Mouse (Mus musculus) intestine, embryonic 15.5 days (tissue): ENCODE results near the gene Eed. TPM values are rescaled to one million over a fixed set of nuclear protein-coding genes. Genes with fewer than 3 reads are reported as not detected.

ENCODE experiments used
- ATAC-seq: fragments of 200-750 bp; cut with Nextera tagmentation; 2 replicates; pipeline ENCODE4 v1.8.0; 2017; ENCODE audit warnings: moderate TSS enrichment, moderate library complexity
- H3K27ac ChIP-seq: fragments of 300-500 bp; sonication (generic); 2 replicates; pipeline ENCODE4 v1.5.1; 2015; ENCODE audit warnings: mild to moderate bottlenecking, inconsistent platforms
- H3K27me3 ChIP-seq: fragments of 300-500 bp; sonication (generic); replicated peaks from 2 replicates; pipeline ENCODE4 v1.6.1; 2015; ENCODE audit warnings: inconsistent platforms
- H3K36me3 ChIP-seq: fragments of 300-500 bp; sonication (generic); 2 replicates; pipeline ENCODE4 v1.6.1; 2015; ENCODE audit warnings: inconsistent platforms
- H3K4me1 ChIP-seq: fragments of 300-500 bp; sonication (generic); replicated peaks from 2 replicates; pipeline ENCODE4 v1.6.1; 2015; ENCODE audit warnings: inconsistent platforms
- H3K4me2 ChIP-seq: fragments of 300-500 bp; sonication (generic); replicated peaks from 2 replicates; pipeline ENCODE4 v1.6.1; 2015; ENCODE audit warnings: mild to moderate bottlenecking, inconsistent platforms
- H3K4me3 ChIP-seq: fragments of 300-500 bp; sonication (generic); replicated peaks from 2 replicates; pipeline ENCODE4 v1.5.1; 2015; ENCODE audit warnings: inconsistent platforms
- H3K9ac ChIP-seq: fragments of 300-500 bp; sonication (generic); 2 replicates; pipeline ENCODE4 v1.6.1; 2015; ENCODE audit warnings: inconsistent platforms
- H3K9me3 ChIP-seq: fragments of 300-500 bp; sonication (generic); 2 replicates; pipeline ENCODE4 v1.6.1; 2016; ENCODE audit warnings: inconsistent platforms
- WGBS: fragments of 180-500 bp; shearing (Covaris S2); methylation state at CpG from one replicate; pipeline ENCODE4 v1.1.7; 2015; 5-methylcytosine and 5-hydroxymethylcytosine counted together
- polyA plus RNA-seq: library from polyadenylated mRNA; unstranded; fragments of >200 nt; fragmentation: Nextera tagmentation; extraction: Ambion mirVana; gene quantifications from 2 replicates; pipeline ENCODE4 v1.2.1, GENCODE M21; 2015

Eed gene
- polyA plus RNA-seq, result 66.8 and 69.9 TPM in 2 replicates

DNA sequence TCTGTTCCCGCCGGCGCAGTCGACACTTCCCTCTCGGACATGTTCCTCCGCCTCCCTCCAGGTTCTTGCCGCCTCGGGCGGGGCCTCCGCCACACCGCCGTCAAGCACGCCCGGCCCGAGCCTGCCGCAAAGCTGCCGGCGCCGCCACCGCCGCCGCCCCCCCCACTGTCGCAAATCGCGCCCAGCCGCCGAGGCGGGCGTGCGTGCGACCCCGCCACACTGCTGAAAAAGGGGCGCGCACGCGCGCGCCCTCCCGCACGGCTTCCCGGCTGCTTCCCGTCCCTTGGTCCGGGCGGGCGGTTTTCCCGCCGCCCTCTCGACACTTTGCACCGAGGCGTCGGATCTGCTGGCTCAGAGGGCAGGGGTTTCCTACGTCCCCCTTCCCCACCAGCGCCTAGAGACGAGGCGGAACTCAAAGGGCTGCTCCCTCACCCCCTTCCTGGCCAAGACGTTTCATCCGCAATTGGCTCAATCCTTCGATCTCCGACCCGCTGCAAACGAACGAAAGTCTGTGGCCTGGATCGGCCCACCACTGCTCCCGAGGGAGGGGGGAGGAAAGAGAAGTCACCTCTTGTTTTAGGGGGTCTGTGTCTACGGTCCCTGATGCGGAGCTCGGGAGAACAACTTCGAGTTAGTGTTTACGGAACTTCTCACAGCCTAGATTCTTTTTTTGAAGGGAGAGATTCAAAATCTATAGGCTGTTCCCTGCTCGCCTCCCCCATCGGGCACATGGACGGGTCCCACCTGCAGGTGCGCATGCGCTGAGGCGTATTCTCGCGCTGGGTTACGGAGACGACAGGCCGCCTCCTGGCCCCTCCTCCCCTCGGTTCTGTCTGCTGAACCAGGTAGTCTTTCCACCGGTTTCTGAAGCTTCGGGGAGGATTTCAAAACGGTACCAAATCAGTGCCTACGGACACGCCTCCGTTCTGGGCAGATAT lies at the start of gene Eed:
Eed (minus strand) TSS at position 499 of the 938 bp plus-strand sequence.
- under 1% methylated on average over 83 of the region's 87 CpGs for WGBS
- peak; percentile 93 for ATAC-seq

DNA sequence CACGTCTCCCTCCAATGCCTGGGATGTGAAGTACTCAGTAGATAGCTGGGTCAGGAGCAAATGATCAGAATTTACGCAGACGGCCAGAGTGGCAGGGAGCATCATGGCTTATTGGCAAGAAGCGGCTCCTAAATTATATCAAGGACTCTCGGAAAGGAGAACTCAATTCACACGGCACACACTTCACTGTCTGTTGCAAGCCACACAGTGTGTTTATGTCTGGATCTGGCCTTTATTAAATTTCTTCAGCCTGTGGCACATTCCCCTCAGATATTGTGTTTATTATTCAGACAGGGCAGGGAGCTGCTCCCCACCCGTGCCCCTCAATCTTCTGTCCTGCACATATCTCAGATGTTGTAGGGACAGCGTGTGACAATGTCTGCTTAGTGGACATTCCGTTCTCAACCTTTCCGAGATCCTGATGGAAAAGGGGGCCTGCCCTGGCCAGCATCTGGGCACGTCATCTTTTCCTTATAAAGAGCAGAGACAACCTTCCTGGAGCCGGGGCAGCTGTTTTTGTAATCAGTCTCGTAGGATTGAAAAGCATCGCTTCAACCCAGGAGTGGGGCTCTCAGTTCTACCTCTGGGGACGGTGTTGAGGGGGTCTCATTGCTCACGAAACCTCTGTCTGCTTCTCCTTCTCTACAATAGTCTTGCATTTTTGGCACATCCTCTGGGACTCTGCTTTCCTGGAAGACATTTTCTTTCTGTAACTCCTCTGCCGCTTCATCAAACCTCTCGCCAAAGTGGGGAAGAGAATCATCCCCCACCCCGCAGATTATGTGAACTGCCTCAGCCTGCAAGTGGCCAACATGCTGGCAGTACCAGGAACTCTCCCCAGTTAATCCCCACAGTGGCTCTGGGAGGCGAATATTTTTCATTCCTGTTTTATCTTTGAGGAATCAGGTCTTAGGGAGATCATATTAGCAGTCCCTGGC lies 49.0 kb upstream of the Eed start:
- Histone ChIP-seq H3K9me3 (no peaks in the 10 kb centered on the region), H3K27ac (peak overlapping the region; percentile 68), H3K9ac (0 out of 2 replicates have a peak overlapping the region, but pooled peaks have one; percentile 12), H3K27me3 (no peaks in the 10 kb centered on the region), H3K4me1 (peaks cover 18% of the 10 kb centered on the region), H3K4me3 (no peak overlapping the region), H3K36me3 (no peaks in the 10 kb centered on the region), H3K4me2 (peak overlapping the region; percentile 28)
- ATAC-seq, result peak; percentile 29
- 33% methylated on average over 20 of the region's 20 CpGs for WGBS

More for the DNA sequence above, at the start of gene Eed:
- H3K27me3 ChIP-seq, result no peaks in the 10 kb centered on the region
- H3K27ac ChIP-seq, result peak within 1 kb of the TSS; percentile 100
- peaks cover 4% of the 10 kb centered on the region; the same call in 1 of the 2 replicates for H3K4me1 ChIP-seq
- H3K9me3 ChIP-seq, result no peaks in the 10 kb centered on the region
- H3K36me3 ChIP-seq, result peaks cover 4% of the 10 kb centered on the region
- peak within 1 kb of the TSS; percentile 58 for H3K4me2 ChIP-seq
- H3K4me3 ChIP-seq, result peak within 1 kb of the TSS; percentile 81
- peak within 1 kb of the TSS; percentile 85 for H3K9ac ChIP-seq

DNA sequence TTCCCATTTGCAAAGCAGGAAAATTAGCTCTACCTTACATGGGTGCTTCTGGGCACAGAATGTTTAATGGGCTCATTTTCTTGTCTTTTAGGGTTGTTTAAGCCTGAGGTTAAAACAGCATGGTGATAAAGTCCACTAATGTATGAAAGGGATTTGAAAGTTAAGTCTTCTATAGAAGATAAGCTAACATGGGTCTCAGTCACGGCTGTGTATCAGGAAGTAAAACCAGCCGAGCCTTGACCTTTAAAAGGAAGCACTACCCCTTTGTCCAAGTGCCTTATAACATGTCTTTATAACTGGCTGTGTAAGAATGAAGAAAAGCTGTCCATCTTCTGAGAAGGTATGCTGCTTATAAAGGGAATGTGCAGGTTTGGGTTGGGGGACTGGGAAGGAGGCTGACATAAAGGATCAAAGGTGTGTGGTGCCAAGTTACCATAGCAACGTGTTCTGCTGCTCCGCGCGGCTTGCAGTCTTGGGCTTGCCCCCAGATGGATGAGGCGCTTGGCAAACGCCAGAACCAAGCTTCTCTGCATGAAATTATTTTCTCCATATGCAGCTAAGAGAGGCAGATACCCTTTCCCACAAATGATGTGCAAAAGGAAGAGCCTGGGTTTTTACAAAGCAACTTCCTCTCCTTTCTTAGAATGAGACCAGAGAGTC lies 48.2 kb upstream of the Eed start:
- Histone ChIP-seq H3K4me1 (peaks cover 18% of the 10 kb centered on the region), H3K9ac (no peak overlapping the region; the same call in 1 of the 2 replicates), H3K4me2 (peak overlapping the region; percentile 28), H3K27ac (peak overlapping the region; percentile 68), H3K4me3 (no peak overlapping the region), H3K27me3 (no peaks in the 10 kb centered on the region), H3K9me3 (no peaks in the 10 kb centered on the region), H3K36me3 (no peaks in the 10 kb centered on the region)
- WGBS, result 8% methylated on average over 8 of the region's 8 CpGs
- ATAC-seq, result peak; percentile 65

DNA sequence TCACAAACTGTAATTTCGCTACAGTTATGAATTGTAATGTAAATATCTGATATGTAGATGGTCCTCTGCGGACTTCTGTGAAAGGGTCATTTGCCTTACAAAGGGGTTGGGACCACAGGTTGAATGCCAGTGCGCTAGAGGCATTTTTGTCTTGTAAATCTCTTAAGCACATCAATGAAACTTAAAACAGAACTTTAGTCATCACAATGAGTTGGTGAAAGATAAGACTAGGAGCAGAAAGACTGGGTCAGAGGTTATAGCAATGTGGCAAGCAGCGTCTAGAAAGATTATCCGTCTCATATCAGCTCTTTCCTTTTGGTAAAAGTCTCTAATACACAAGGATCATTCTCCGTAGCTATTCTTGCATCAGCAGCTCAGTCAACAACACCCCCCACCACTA lies 44.2 kb upstream of the Eed start:
- Histone ChIP-seq H3K4me1 (peaks cover 10% of the 10 kb centered on the region), H3K9me3 (no peaks in the 10 kb centered on the region), H3K36me3 (no peaks in the 10 kb centered on the region), H3K4me2 (no peak overlapping the region), H3K27ac (no peak overlapping the region), H3K4me3 (no peak overlapping the region), H3K9ac (no peak overlapping the region), H3K27me3 (no peaks in the 10 kb centered on the region)
- no peak for ATAC-seq
- 74% methylated on average over 6 of the region's 6 CpGs for whole genome bisulfite sequencing

DNA sequence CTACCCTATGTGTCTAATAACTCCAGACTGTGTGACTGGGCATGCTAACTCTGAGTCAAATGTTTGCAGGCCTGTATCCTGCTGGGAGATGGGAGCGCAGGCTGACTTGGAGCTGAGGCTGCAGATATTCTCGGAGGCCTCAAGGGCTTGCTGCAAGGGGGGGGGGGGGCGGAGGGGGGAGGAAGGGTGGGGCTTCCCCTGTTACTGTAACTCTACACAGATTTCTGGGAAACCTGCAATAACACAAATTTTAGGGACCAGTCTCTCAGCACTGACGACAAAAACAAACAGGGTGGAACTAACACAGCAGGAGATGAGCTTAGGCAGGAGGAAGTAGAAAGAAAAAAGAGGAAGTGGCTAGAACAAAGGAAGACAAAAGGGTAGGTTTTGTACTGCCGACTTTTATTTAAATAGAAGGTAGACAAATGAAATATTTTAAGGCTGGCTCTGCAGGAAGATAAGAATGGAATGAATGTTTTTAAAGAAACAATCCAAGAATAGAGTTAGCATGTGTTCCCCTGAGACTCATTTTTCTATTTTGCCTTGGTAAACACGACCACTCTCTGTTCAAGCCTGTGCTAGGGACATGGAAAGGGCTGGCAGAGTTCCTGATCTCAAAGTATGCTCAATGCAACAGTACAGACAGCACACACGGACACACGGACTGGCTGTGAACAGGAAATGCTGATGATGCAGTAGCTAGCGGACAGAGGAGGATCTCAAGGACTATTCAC lies 42.4 kb upstream of the Eed start:
- H3K36me3 ChIP-seq, result no peaks in the 10 kb centered on the region
- H3K4me3 ChIP-seq, result no peak overlapping the region
- no peaks in the 10 kb centered on the region for H3K4me1 ChIP-seq
- no peaks in the 10 kb centered on the region for H3K9me3 ChIP-seq
- WGBS, result 46% methylated on average over 8 of the region's 9 CpGs
- H3K4me2 ChIP-seq, result no peak overlapping the region
- H3K27me3 ChIP-seq, result no peaks in the 10 kb centered on the region
- H3K27ac ChIP-seq, result peak overlapping the region; percentile 22
- H3K9ac ChIP-seq, result no peak overlapping the region
- ATAC-seq, result peak; percentile 42

DNA sequence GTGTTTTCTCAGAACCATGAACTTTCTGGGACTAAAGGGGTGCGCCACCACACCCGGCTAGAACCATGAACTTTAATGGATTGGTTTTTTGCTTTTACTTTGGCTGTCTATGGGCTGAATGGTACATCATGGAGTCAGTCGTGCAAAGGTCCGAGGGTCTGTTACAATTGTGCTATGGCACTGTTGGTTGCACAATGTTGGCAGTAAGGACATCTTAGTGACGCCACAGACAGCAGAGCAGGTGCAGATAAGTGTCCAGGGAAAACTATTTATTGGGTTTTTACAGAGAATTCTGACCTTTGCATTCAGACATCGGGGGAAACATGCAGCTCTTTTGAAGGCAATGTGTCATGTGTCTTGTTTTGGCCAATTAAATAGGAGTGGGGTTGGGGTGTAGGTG lies 39.5 kb upstream of the Eed start:
- H3K36me3 ChIP-seq, result no peaks in the 10 kb centered on the region
- no peaks in the 10 kb centered on the region for H3K9me3 ChIP-seq
- H3K4me2 ChIP-seq, result no peak overlapping the region
- no peak overlapping the region for H3K4me3 ChIP-seq
- no peaks in the 10 kb centered on the region for H3K27me3 ChIP-seq
- no peak overlapping the region for H3K27ac ChIP-seq
- WGBS, result 80% methylated on average over 6 of the region's 6 CpGs
- ATAC-seq, result no peak
- no peaks in the 10 kb centered on the region for H3K4me1 ChIP-seq
- H3K9ac ChIP-seq, result no peak overlapping the region

DNA sequence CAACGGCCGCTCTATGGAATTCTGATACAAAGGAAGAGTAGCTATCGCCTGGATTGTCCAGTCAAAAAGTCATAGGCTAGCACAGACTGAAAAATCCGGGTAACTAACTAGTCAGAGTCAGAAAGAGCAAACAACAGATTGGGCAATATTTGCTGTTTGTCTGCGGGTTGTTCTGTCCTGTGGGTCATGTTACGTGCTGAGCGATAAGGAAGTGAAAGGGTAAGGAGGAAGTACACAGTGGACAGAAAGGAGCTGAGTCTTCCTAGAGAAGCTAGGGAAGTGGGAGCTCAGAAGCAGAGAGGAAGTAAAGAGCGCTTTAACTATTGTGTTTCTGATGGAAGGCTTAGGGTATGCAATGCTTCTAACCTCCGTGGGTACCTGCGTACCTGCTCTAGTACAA lies 38.8 kb upstream of the Eed start:
- Histone ChIP-seq H3K4me2 (no peak overlapping the region), H3K4me1 (no peaks in the 10 kb centered on the region), H3K9ac (no peak overlapping the region), H3K27me3 (no peaks in the 10 kb centered on the region), H3K4me3 (no peak overlapping the region), H3K9me3 (no peaks in the 10 kb centered on the region), H3K27ac (no peak overlapping the region), H3K36me3 (no peaks in the 10 kb centered on the region)
- peak; percentile 91 for ATAC-seq
- 67% methylated on average over 10 of the region's 10 CpGs for WGBS

DNA sequence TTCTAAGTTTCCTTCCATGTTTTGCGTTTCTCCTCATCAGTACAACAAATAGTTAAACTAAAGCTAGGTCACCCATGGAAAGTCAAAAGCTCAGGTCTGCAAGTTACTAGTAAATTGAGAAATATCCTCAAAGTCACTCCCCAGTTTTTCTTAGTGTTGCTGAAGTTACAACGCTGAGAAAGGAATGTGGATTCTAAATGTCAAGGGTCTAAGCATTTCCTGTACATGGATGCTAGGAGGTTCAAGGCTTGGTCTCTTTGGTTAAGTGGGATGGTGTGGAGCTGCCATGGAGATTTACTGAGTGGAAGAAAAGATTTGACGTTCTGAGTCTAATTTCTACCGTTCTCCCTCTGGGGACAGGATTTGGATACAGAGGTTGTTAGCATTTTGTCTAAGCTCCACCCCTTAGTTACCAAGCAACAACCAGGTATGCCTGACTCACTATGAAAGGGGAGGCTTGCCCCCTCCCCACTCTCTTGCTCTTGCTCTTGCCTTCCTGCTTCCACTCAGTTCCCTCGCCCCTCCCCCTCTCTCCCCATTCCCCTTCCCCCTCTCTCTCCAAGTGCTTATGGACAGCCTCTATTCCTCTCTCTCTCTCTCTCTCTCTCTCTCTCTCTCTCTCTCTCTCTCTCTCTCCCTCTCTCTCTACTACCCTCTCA lies 36.3 kb upstream of the Eed start:
- no peaks in the 10 kb centered on the region for H3K27me3 ChIP-seq
- H3K4me2 ChIP-seq, result no peak overlapping the region
- no peaks in the 10 kb centered on the region for H3K9me3 ChIP-seq
- no peaks in the 10 kb centered on the region for H3K36me3 ChIP-seq
- H3K27ac ChIP-seq, result no peak overlapping the region
- 26% methylated on average over 5 of the region's 5 CpGs for WGBS
- no peaks in the 10 kb centered on the region for H3K4me1 ChIP-seq
- no peak overlapping the region for H3K4me3 ChIP-seq
- ATAC-seq, result no peak
- no peak overlapping the region for H3K9ac ChIP-seq

DNA sequence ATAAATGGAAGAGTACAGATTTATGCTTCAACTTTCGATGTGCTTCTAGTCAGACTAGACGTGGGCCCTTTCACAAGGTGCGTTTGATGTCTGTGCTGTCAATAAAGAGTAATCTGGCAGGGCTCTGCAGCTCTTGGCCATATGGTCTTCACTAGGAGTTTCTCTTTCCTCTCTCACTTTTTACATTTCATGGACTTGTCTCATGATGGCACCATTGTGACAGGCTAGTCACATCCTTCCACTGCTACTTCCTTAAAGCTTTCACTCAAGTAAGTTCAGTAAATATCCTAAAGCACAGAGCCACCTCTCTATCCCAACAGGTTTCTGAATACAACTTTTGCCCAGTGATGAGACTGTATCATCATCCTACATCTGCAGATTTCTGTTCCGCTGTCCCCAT lies 35.7 kb upstream of the Eed start:
- H3K4me1 ChIP-seq, result no peaks in the 10 kb centered on the region
- no peak for ATAC-seq
- H3K36me3 ChIP-seq, result no peaks in the 10 kb centered on the region
- 65% methylated on average over 4 of the region's 4 CpGs for WGBS
- H3K27me3 ChIP-seq, result no peaks in the 10 kb centered on the region
- H3K4me2 ChIP-seq, result no peak overlapping the region
- no peaks in the 10 kb centered on the region for H3K9me3 ChIP-seq
- H3K27ac ChIP-seq, result no peak overlapping the region
- no peak overlapping the region for H3K9ac ChIP-seq
- no peak overlapping the region for H3K4me3 ChIP-seq

DNA sequence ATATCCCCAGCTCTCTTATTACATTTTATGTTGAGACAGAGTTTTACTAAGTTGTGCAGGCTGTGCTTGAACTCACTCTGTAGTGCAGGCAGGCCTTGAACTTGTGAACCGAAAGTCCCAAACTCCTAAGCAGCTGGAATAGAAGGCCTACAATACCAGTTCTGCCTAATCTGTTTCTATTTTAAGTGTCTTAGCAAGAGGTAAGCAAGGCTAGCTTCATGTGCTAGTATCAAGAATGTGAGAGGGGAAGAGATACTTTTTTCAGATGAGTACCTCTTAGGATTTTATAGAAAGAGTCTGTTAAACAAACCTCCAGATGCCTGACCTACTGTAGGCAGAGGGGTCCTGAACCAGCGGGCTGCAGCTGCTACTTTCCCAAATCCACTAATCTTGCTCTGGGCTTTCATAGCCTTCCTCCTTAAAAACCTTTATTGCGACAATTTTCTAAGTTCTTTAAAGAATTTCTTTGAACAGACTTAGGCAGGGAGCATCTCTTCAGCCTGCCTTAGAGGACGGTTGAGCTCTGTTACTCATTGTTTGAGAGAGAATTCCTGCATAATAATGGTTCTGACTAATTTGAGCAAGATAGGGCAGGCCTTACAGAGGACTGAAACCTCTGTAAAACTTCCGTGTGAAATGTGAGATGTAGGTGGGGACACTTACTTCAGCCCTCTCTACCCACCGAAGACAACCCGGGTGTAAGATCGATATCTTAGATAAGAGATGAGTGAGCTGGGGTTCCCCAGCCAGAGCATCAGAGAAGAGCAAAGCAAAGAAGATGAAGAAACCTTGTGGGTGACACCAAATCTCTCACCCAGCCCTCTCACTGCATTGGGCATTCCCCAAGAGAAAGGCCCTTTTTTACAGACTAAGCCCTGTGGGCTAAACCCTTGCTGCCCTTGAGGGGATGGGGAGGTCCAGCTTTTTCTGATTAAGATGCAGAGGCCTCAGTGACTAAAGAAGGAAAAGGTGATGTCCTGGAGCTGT lies 26.2 kb upstream of the Eed start:
- H3K9ac ChIP-seq, result no peak overlapping the region
- no peak overlapping the region for H3K4me3 ChIP-seq
- H3K27me3 ChIP-seq, result no peaks in the 10 kb centered on the region
- ATAC-seq, result no peak
- H3K27ac ChIP-seq, result no peak overlapping the region
- H3K4me2 ChIP-seq, result no peak overlapping the region
- no peaks in the 10 kb centered on the region for H3K36me3 ChIP-seq
- no peaks in the 10 kb centered on the region for H3K9me3 ChIP-seq
- 49% methylated on average over 8 of the region's 8 CpGs for WGBS
- no peaks in the 10 kb centered on the region for H3K4me1 ChIP-seq
